Mouse (Mus musculus): ENCODE data around the gene Thop1. TPM values are rescaled to one million over a fixed set of nuclear protein-coding genes. Genes with fewer than 3 reads are reported as not detected.

Thop1 gene
- total and polyA plus RNA-seq, 3 experiments = 75.7 to 126 (median 113) TPM

DNA sequence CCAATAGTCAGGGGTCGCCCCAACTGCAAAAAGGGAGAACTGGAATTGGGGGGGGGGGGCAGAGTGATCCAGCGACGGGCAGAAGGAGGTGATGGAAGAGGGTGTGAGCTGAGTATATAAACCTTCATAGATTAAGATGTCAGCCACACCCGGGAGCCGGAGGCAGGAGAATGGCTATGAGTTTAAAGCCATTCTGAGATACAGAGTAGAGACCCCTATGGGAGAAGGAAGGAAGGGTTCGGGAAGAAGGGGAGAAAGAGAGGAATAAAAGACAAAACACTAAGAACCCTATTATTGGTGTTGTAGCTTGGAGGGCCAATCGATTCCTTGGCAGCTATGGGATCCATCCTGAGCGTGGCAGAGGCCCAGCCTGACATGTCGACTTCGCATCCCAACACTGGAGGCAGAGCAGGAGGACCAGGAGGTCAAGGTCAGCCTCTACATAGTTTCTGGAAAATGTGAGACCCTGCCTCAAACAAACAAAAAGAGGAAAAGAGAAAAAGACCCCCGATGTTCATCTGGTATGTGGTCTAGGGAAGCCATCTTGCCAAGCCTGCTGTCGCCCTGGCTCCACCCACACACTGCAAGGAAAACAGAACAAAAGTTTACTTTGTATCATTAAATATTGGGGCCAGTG, 44.1 kb upstream of the Thop1 start, which contains the start of gene Diras1:
Gene Diras1 (minus strand): TSS at position 24 of the 637 bp plus-strand sequence.
- no peak for TF ChIP-seq E2F4 (IDR thresholded peaks at IDR 0.05; ENCODE audit: borderline replicate concordance, low read depth, low read length)
- TF ChIP-seq USF1 (IDR thresholded peaks at IDR 0.05; ENCODE audit: low read depth, low read length) = no peak
- TF ChIP-seq MEF2A (IDR thresholded peaks at IDR 0.05; ENCODE audit: extremely low read depth, insufficient replicate concordance, low read depth, low read length, poor library complexity, severe bottlenecking) = no peak
- no peak for TF ChIP-seq ELF1 (IDR thresholded peaks at IDR 0.05; ENCODE audit: low read depth, low read length)
- H3K36me3 ChIP-seq (ENCODE audit: control insufficient read depth in 1 of 2, insufficient read depth in 2 of 2, low read length in 2 of 2) = no peaks in the 10 kb centered on the region
- H3K79me2 ChIP-seq (ENCODE audit: control insufficient read depth, insufficient read depth, low read length, poor library complexity) = no peaks in the 10 kb centered on the region
- H3K4me1 ChIP-seq (ENCODE audit: control insufficient read depth in 1 of 2, insufficient read depth in 2 of 2, low read length in 2 of 2) = no peaks in the 10 kb centered on the region
- no peak within 1 kb of the TSS for H3K9ac ChIP-seq (ENCODE audit: control insufficient read depth, low read depth, low read length, poor library complexity, severe bottlenecking)
- H3K4me3 ChIP-seq (ENCODE audit: control insufficient read depth in 1 of 2, insufficient read depth in 1 of 2, low read depth in 2 of 2, low read length in 2 of 2) = no peak within 1 kb of the TSS
- no peak within 1 kb of the TSS for H3K27ac ChIP-seq (ENCODE audit: control insufficient read depth, low read depth, low read length)
- no peaks in the 10 kb centered on the region for H3K27me3 ChIP-seq (ENCODE audit: control insufficient read depth in 1 of 2, insufficient read depth in 2 of 2, low read length in 2 of 2)
- H3K9me3 ChIP-seq (replicated peaks; ENCODE audit: insufficient read depth, low read length) = no peaks in the 10 kb centered on the region
- no peak for DNase-seq (ENCODE audit: low read depth, low spot score)

DNA sequence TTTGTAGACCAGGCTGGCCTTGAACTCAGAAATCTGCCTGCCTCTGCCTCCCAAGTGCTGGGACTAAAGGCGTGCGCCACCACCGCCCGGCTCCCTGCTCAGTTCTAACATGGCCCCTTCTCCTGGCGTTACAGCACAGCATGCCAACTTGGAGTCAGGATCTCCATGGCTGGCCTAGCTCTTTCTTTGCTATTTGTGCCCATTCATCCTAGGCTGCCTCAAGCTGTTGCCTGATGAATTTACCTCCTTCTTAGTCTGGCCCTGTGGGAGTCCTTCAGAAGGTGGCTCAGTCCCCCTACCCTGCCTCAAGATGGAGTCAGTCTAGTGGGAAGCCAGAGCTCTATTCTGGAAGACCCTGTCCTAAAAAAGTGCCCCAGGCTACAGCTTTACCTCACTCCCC, 43.0 kb upstream of the Thop1 start:
- H3K79me2 ChIP-seq (ENCODE audit: control insufficient read depth, insufficient read depth, low read length, poor library complexity) = no peaks in the 10 kb centered on the region
- H3K27ac ChIP-seq (ENCODE audit: control insufficient read depth, low read depth, low read length) = no peak overlapping the region
- no peak overlapping the region for H3K4me3 ChIP-seq (ENCODE audit: control insufficient read depth in 1 of 2, insufficient read depth in 1 of 2, low read depth in 2 of 2, low read length in 2 of 2)
- no peak for DNase-seq (ENCODE audit: low read depth, low spot score)
- no peaks in the 10 kb centered on the region for H3K9me3 ChIP-seq (replicated peaks; ENCODE audit: insufficient read depth, low read length)
- no peaks in the 10 kb centered on the region for H3K27me3 ChIP-seq (ENCODE audit: control insufficient read depth in 1 of 2, insufficient read depth in 2 of 2, low read length in 2 of 2)
- H3K4me1 ChIP-seq (ENCODE audit: control insufficient read depth in 1 of 2, insufficient read depth in 2 of 2, low read length in 2 of 2) = no peaks in the 10 kb centered on the region
- no peaks in the 10 kb centered on the region for H3K36me3 ChIP-seq (ENCODE audit: control insufficient read depth in 1 of 2, insufficient read depth in 2 of 2, low read length in 2 of 2)
- no peak overlapping the region for H3K9ac ChIP-seq (ENCODE audit: control insufficient read depth, low read depth, low read length, poor library complexity, severe bottlenecking)
- TF ChIP-seq NRF1 (IDR thresholded peaks at IDR 0.05; ENCODE audit: insufficient read depth, low read depth, low read length, poor library complexity, severe bottlenecking) (no peak), HCFC1 (IDR thresholded peaks at IDR 0.05; ENCODE audit: low read depth, low read length) (no peak), ZC3H11A (IDR thresholded peaks at IDR 0.05; ENCODE audit: low read depth, low read length) (no peak)

GRCm38 (mm10) chr10:81027331-81027730, 42.5 kb upstream of the Thop1 start:
- H3K4me1 ChIP-seq (ENCODE audit: control insufficient read depth in 1 of 2, insufficient read depth in 2 of 2, low read length in 2 of 2) = no peaks in the 10 kb centered on the region
- no peak overlapping the region for H3K9ac ChIP-seq (ENCODE audit: control insufficient read depth, low read depth, low read length, poor library complexity, severe bottlenecking)

More at GRCm38 (mm10) chr10:81027331-81027730, 42.5 kb upstream of the Thop1 start:
- Histone ChIP-seq H3K27ac (ENCODE audit: control insufficient read depth, low read depth, low read length) (no peak overlapping the region), H3K4me3 (ENCODE audit: control insufficient read depth in 1 of 2, insufficient read depth in 1 of 2, low read depth in 2 of 2, low read length in 2 of 2) (no peak overlapping the region), H3K36me3 (ENCODE audit: control insufficient read depth in 1 of 2, insufficient read depth in 2 of 2, low read length in 2 of 2) (no peaks in the 10 kb centered on the region), H3K27me3 (ENCODE audit: control insufficient read depth in 1 of 2, insufficient read depth in 2 of 2, low read length in 2 of 2) (no peaks in the 10 kb centered on the region), H3K79me2 (ENCODE audit: control insufficient read depth, insufficient read depth, low read length, poor library complexity) (no peaks in the 10 kb centered on the region), H3K9me3 (replicated peaks; ENCODE audit: insufficient read depth, low read length) (no peaks in the 10 kb centered on the region)
- TF ChIP-seq POLR2AphosphoS2 (IDR thresholded peaks at IDR 0.05; ENCODE audit: low read length) (no peak), ZC3H11A (IDR thresholded peaks at IDR 0.05; ENCODE audit: low read depth, low read length) (no peak), ELF1 (IDR thresholded peaks at IDR 0.05; ENCODE audit: low read depth, low read length) (no peak)
- no peak for DNase-seq (ENCODE audit: low read depth, low spot score)
